Mouse (Mus musculus) hindbrain, embryonic 12.5 days (tissue): Measurements from ENCODE around the gene Chkb. TPM values are rescaled to one million over a fixed set of nuclear protein-coding genes. Genes with fewer than 3 reads are reported as not detected.

ENCODE experiments used
- ATAC-seq: fragments of 200-750 bp; cut with Nextera tagmentation; 2 replicates; pipeline ENCODE4 v1.8.0; 2017; ENCODE audit warnings: moderate TSS enrichment; ENCODE audit not compliant: low FRiP score
- H3K27ac ChIP-seq: fragments of 300-500 bp; sonication (generic); 2 replicates; pipeline ENCODE4 v1.5.1; 2016; ENCODE audit warnings: mild to moderate bottlenecking
- H3K27me3 ChIP-seq: fragments of 300-500 bp; sonication (generic); 2 replicates; pipeline ENCODE4 v1.6.1; 2016; ENCODE audit warnings: mild to moderate bottlenecking
- H3K36me3 ChIP-seq: fragments of 300-500 bp; sonication (generic); 2 replicates; pipeline ENCODE4 v1.6.1; 2016; ENCODE audit warnings: mild to moderate bottlenecking
- H3K4me1 ChIP-seq: fragments of 300-500 bp; sonication (generic); 2 replicates; pipeline ENCODE4 v1.6.1; 2016
- H3K4me2 ChIP-seq: fragments of 300-500 bp; sonication (generic); replicated peaks from 2 replicates; pipeline ENCODE4 v1.6.1; 2016; ENCODE audit warnings: mild to moderate bottlenecking
- H3K4me3 ChIP-seq: fragments of 300-500 bp; sonication (generic); 2 replicates; pipeline ENCODE4 v1.5.1; 2016; ENCODE audit warnings: mild to moderate bottlenecking
- H3K9ac ChIP-seq: fragments of 300-500 bp; sonication (generic); 2 replicates; pipeline ENCODE4 v1.6.1; 2016; ENCODE audit warnings: mild to moderate bottlenecking, moderate library complexity
- H3K9me3 ChIP-seq: fragments of 300-500 bp; sonication (generic); replicated peaks from 2 replicates; pipeline ENCODE4 v1.6.1; 2016; ENCODE audit warnings: mild to moderate bottlenecking
- WGBS: fragments of 180-500 bp; shearing (Covaris S2); methylation state at CpG from one replicate; pipeline ENCODE4 v1.1.7; 2016; 5-methylcytosine and 5-hydroxymethylcytosine counted together
- polyA plus RNA-seq: library from polyadenylated mRNA; unstranded; fragments of >200 nt; fragmentation: Nextera tagmentation; extraction: Ambion mirVana; gene quantifications from 2 replicates; pipeline ENCODE4 v1.2.1, GENCODE M21; 2016

Chkb gene
- polyA plus RNA-seq, 1 experiment from 2014 or later: 67.4 TPM

DNA sequence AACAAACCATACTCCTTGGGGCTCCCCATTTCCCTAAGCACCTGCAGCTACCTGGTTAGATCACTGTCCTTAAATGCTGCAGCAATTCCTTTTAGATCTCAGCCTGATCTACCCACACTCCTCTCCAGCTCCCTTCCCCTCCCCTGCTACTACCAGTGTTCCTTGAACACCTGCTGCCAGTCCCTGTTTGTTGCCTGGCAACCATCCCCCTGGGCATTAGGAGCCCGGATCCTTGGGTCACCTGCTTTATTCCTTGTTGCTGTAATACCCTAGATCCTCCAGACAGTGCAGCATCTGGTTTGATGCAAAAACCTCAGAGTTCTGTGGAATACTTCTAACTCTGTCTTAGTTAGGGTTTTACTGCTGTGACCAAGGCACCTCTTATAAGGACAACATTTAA is 35.3 kb upstream of the Chkb start:
- no peak overlapping the region for H3K4me2 ChIP-seq
- H3K27ac ChIP-seq: peak overlapping the region; percentile 44; the same call in 1 of the 2 replicates
- 3% methylated on average over 1 of the region's 1 CpGs for WGBS
- no peaks in the 10 kb centered on the region for H3K9me3 ChIP-seq
- no peaks in the 10 kb centered on the region for H3K27me3 ChIP-seq
- H3K4me3 ChIP-seq: no peak overlapping the region
- peaks cover 26% of the 10 kb centered on the region for H3K36me3 ChIP-seq
- ATAC-seq: peak; percentile 68
- peaks cover 7% of the 10 kb centered on the region for H3K4me1 ChIP-seq
- H3K9ac ChIP-seq: no peak overlapping the region

DNA sequence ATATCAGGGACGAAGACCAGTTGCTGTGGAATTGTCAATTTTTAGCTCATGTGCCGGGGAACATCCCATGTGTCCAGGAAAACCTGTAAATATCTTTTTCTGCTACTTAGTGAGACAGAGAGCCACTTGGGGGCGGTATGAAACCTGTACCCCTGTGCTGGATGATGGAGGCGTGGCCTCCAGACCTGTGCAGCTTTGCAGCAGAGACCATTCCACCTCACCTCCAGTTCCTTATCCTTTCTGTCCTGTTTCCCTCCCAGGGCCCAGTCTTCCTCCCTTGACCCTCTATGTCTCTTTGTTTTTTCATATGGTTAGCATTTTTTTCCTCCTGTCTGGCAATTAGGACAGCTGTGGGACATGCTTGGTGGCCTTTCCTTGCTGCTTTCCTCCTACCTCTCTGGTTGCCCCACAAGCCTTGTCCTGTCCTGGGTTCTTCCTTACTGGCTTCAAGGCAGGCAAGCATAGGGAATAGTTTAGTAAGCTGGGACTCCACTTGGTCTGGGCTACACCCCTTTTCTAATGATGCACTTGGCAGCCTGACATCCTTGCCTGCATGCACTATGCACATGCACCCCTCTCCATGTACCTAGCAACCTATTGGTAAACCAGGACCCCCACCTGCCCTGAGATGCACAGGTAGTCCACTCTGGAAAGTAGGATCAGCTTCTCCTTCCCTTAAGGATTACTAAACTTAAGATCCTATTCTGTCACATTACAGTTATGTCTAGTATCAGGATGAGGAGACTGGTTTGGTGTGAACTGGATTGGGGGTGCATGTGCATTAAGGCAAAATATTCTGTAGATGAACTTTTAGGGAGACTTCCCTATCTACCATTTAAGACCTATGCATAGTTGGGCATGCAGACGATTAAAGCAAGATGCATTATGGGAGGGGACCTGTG is 33.9 kb upstream of the Chkb start:
- Histone ChIP-seq H3K27me3 (no peaks in the 10 kb centered on the region), H3K9ac (no peak overlapping the region), H3K4me2 (no peak overlapping the region), H3K9me3 (no peaks in the 10 kb centered on the region), H3K36me3 (peaks cover 38% of the 10 kb centered on the region), H3K4me1 (peaks cover 7% of the 10 kb centered on the region), H3K4me3 (no peak overlapping the region), H3K27ac (no peak overlapping the region)
- no peak for ATAC-seq
- 61% methylated on average over 5 of the region's 5 CpGs for WGBS

DNA sequence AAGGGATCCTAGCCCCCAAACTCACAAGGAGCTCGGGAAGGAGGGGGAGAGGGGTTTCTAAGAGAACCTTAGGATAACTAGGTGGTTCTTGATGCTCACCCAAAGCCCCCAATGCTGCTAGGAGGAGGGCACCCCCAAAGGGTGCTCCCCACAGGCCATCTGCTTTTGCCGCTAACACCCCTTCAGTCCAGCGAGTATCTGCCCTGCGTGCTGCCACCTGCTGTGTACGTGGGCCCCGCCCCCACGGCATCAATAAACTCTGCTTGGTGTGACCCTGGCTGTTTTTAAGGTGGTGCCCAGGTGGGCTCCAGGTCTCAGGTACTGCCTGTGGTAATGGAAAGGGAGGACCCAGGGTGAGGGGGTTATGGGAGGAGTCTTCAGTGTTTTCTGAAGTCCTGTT is 32.5 kb upstream of the Chkb start:
- peaks cover 51% of the 10 kb centered on the region for H3K36me3 ChIP-seq
- no peak for ATAC-seq
- no peak overlapping the region for H3K4me2 ChIP-seq
- no peak overlapping the region for H3K9ac ChIP-seq
- 84% methylated on average over 7 of the region's 7 CpGs for WGBS
- no peaks in the 10 kb centered on the region for H3K27me3 ChIP-seq
- no peaks in the 10 kb centered on the region for H3K9me3 ChIP-seq
- H3K27ac ChIP-seq: no peak overlapping the region
- H3K4me1 ChIP-seq: peaks cover 11% of the 10 kb centered on the region
- no peak overlapping the region for H3K4me3 ChIP-seq

DNA sequence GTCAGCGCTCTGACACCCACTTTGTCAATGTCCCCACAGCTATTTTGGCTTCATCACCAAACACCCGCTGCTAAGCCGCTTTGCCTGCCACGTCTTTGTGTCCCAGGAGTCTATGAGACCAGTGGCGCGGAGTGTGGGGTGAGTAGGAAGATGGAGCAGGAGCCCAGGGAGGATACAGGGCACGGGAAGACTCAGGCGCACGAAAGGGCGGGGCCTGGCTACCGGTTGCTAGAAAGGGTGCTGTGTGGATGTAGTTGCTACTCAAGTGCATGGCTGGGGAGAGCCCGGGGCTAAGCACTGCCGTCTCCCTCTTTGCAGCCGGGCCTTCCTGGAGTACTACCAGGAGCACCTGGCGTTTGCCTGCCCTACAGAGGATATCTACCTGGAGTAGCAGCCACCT is 31.6 kb upstream of the Chkb start:
- no peak overlapping the region for H3K4me2 ChIP-seq
- no peak overlapping the region for H3K4me3 ChIP-seq
- peaks cover 11% of the 10 kb centered on the region for H3K4me1 ChIP-seq
- no peaks in the 10 kb centered on the region for H3K9me3 ChIP-seq
- H3K27ac ChIP-seq: no peak overlapping the region
- H3K27me3 ChIP-seq: no peaks in the 10 kb centered on the region
- H3K9ac ChIP-seq: no peak overlapping the region
- peaks cover 60% of the 10 kb centered on the region for H3K36me3 ChIP-seq
- no peak for ATAC-seq
- 85% methylated on average over 15 of the region's 15 CpGs for WGBS

DNA sequence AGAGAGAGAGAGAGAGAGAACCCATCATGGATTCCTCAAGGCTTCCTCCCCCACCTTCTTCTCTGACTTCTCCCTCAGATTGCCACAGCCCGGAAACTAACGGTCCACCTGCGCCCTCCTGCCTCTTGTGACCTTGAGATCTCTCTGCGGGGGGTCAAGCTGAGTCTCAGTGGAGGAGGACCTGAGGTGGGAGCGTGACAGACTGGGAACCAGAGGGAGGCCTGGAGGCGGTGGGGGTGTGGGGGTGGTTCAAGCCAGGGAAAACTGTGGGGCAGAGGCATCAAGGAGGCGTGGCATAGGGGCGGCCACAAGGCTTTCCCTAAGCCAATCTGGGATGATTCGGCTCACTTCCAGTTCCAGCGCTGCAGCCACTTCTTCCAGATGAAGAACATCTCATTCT is 30.6 kb upstream of the Chkb start:
- Histone ChIP-seq H3K27me3 (no peaks in the 10 kb centered on the region), H3K4me3 (no peak overlapping the region), H3K9ac (no peak overlapping the region), H3K4me1 (peaks cover 19% of the 10 kb centered on the region), H3K4me2 (no peak overlapping the region), H3K9me3 (no peaks in the 10 kb centered on the region), H3K36me3 (peaks cover 61% of the 10 kb centered on the region), H3K27ac (no peak overlapping the region)
- no peak for ATAC-seq
- WGBS: 67% methylated on average over 10 of the region's 10 CpGs

DNA sequence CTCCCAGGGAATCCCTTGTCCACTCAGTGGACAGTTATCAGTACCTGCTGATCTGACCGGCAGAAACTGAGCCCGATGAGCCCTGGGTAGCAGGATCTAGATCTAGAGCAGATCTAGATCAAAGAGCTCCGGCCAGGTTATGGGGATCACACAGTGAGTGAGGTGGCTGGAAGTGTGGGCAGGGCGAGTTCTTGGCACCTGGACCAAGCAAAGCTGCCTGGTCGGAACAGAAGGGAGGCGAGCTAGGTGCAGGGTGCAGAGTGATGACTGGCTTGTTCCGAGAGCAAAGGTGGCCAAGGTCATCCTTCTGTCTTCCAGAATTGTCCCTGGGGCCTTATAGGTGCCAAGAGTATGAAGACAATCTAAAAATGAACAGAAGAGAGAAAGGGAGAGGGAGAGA is 30.1 kb upstream of the Chkb start:
- no peaks in the 10 kb centered on the region for H3K27me3 ChIP-seq
- H3K36me3 ChIP-seq: peaks cover 61% of the 10 kb centered on the region
- no peaks in the 10 kb centered on the region for H3K9me3 ChIP-seq
- 93% methylated on average over 7 of the region's 7 CpGs for WGBS
- no peak for ATAC-seq
- H3K4me2 ChIP-seq: no peak overlapping the region
- no peak overlapping the region for H3K27ac ChIP-seq
- no peak overlapping the region for H3K4me3 ChIP-seq
- H3K4me1 ChIP-seq: peaks cover 20% of the 10 kb centered on the region
- no peak overlapping the region for H3K9ac ChIP-seq

DNA sequence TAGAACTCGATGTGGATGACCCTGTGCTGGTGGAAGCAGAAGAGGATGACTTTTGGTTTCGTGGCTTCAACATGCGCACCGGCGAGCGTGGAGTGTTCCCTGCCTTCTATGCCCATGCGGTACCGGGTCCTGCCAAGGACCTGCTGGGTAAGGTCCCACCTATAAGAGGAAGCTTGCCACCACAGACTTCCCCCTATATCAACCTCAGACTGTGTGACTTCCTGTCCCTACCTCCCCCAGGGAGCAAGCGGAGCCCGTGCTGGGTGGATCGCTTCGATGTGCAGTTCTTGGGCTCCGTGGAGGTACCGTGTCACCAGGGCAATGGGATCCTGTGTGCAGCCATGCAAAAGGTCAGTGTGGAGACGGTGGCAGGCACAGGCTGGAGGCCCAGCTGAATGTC is 29.2 kb upstream of the Chkb start:
- H3K4me1 ChIP-seq: peaks cover 21% of the 10 kb centered on the region
- 96% methylated on average over 15 of the region's 15 CpGs for WGBS
- H3K36me3 ChIP-seq: peaks cover 61% of the 10 kb centered on the region
- no peak for ATAC-seq
- no peak overlapping the region for H3K4me2 ChIP-seq
- H3K27ac ChIP-seq: no peak overlapping the region
- H3K4me3 ChIP-seq: no peak overlapping the region
- no peaks in the 10 kb centered on the region for H3K9me3 ChIP-seq
- no peak overlapping the region for H3K9ac ChIP-seq
- no peaks in the 10 kb centered on the region for H3K27me3 ChIP-seq

DNA sequence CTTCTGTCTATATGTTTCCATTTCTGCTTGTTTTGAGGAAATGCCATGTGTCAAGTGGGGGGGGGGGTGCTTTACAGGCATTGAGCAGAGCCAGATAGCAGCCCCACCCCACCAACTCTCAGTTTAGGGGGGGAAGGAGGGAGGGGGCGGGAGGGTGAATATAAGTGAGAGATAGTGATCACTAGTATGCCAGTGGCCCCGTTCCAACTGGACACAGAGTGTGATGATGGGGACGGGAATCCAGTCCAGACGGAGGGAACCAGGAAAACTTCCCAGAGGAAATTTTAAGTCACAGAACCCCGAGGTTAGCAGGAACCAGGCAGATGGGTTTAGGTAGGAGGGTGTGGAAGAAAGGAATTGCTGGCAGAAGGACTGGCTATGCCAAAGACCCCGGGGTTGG is 25.9 kb upstream of the Chkb start:
- peak overlapping the region; percentile 78 for H3K4me3 ChIP-seq
- H3K9ac ChIP-seq: peak overlapping the region; percentile 82; the same call in 1 of the 2 replicates
- peak overlapping the region; percentile 83 for H3K4me2 ChIP-seq
- peaks cover 11% of the 10 kb centered on the region for H3K27me3 ChIP-seq
- peaks cover 41% of the 10 kb centered on the region for H3K36me3 ChIP-seq
- no peak overlapping the region for H3K27ac ChIP-seq
- H3K4me1 ChIP-seq: peaks cover 23% of the 10 kb centered on the region
- no peak for ATAC-seq
- H3K9me3 ChIP-seq: no peaks in the 10 kb centered on the region
- 81% methylated on average over 6 of the region's 6 CpGs for WGBS

DNA sequence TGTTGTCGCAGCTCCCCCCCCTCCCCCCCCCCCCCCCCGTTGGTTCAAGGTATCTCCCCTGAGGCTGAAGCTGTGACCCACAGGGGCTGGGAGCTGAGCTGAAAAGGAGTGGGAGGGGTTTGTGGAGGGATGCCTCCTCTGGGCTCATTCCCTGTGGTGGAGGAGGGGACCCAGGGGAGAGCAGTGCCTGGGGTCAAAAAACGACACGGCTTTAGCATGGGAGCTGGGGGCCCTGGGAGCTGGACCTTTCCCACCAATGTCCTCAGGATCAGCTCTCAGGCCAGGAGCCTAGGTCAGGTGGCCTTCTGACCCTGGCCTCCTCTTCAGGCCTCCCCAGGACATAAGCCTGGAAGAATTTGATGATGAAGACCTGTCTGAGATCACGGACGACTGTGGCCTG is 25.1 kb upstream of the Chkb start:
- Histone ChIP-seq H3K9me3 (no peaks in the 10 kb centered on the region), H3K4me2 (peak overlapping the region; percentile 83), H3K27ac (peak overlapping the region; percentile 86), H3K27me3 (peaks cover 11% of the 10 kb centered on the region), H3K36me3 (peaks cover 33% of the 10 kb centered on the region), H3K4me3 (peak overlapping the region; percentile 78), H3K9ac (peak overlapping the region; percentile 82), H3K4me1 (peaks cover 23% of the 10 kb centered on the region)
- WGBS: 18% methylated on average over 4 of the region's 6 CpGs
- peak; percentile 41; the same call in 1 of the 2 replicates for ATAC-seq

DNA sequence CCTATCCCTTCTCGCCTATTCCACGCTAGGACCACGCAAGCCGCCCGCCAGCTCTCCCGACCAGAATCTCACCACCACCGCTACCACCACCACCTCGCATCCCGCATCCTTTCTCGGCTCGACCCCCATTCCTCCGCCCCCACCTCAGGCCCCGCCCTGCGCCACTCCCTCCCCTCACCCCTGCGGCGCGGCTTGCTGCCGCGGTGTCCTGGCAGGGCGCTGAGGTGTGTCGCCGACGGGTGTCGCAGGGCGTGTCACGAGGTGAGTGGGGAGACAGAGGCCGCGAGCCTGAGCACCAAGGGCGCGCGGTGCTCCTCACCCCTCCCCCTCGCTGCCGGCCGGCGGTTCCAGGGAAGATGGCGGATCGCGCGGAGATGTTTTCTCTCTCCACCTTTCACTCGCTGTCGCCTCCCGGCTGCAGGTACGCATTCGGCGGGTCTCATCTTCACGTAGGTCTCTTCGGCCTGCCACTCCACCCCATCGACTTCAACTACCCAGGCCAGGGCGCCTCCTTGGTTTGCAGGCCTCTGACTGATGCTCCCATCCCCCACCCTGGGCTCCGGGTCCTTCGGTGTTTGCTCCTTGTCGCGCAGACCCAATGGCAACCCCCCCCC is 24.3 kb upstream of the Chkb start, which contains the start of gene Mapk8ip2:
Gene Mapk8ip2 (plus strand): TSS at position 49 of the 614 bp plus-strand sequence.
- no peaks in the 10 kb centered on the region for H3K9me3 ChIP-seq

DNA sequence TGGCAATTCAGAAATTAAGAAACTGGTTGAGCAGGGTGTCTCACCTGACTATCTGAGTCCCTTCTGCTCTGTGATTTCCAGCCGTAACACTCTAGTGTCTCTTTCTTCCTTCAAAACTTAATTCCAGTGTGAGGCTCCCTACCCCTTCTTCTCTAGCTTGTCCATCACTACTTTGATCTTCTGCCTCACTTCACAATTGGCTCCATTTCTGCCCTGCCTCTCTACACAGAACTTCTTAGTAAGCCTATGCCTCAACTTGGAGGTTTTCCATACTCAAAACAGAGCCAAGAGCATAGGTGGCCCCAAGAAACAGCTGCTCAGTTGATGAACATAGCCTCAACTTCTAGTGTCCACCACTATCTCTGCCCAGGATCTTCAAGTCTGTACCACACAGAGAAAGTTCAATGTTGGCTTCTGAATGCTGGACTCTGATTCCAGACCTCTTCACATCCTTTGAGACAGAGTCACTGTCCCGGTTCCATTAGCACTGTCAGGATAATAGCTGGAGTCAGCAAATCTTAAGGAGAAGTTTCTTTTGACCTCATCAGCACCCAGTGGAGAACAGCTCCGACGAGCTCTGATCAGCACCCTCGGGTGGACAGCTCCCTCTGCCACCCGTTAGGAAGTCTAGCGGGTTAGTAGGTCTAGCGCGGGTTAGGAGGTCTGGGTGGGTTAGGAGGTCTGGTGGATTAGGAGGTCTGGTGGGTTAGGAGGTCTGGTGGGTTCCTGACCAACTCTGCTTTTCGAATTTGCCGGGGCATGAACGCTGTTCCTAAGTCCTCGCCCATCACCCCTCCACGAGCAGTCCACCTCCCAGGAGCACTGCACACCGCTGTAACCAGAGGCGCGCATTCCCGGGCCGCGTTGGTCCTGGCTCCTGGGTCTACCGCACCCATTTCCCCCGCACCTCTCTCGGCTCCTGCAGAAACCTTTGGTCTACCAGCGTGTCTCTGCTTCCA is 23.5 kb upstream of the Chkb start:
- Histone ChIP-seq H3K27me3 (peaks cover 11% of the 10 kb centered on the region), H3K27ac (peak overlapping the region; percentile 86), H3K36me3 (peaks cover 19% of the 10 kb centered on the region), H3K4me3 (peak overlapping the region; percentile 78), H3K4me2 (peak overlapping the region; percentile 83), H3K9me3 (no peaks in the 10 kb centered on the region), H3K4me1 (peaks cover 23% of the 10 kb centered on the region), H3K9ac (peak overlapping the region; percentile 82)
- peak; percentile 53 for ATAC-seq
- WGBS: 4% methylated on average over 24 of the region's 24 CpGs

More for the DNA sequence above, 24.3 kb upstream of the Chkb start, which contains the start of gene Mapk8ip2:
- peak; percentile 76 for ATAC-seq
- Histone ChIP-seq H3K27ac (peak within 1 kb of the TSS; percentile 86), H3K36me3 (peaks cover 26% of the 10 kb centered on the region), H3K9ac (peak within 1 kb of the TSS; percentile 82), H3K4me3 (peak within 1 kb of the TSS; percentile 78), H3K4me1 (peaks cover 23% of the 10 kb centered on the region), H3K4me2 (peak within 1 kb of the TSS; percentile 83), H3K27me3 (peaks cover 11% of the 10 kb centered on the region)
- under 1% methylated on average over 53 of the region's 53 CpGs for WGBS
